Mouse (Mus musculus): Measurements from ENCODE around the gene Asnsd1.
"Not testable (repeated sequence)": the region's sequence is repeated elsewhere in the genome, so short reads cannot be mapped to it uniquely, and the experiment has no call there.

DNA sequence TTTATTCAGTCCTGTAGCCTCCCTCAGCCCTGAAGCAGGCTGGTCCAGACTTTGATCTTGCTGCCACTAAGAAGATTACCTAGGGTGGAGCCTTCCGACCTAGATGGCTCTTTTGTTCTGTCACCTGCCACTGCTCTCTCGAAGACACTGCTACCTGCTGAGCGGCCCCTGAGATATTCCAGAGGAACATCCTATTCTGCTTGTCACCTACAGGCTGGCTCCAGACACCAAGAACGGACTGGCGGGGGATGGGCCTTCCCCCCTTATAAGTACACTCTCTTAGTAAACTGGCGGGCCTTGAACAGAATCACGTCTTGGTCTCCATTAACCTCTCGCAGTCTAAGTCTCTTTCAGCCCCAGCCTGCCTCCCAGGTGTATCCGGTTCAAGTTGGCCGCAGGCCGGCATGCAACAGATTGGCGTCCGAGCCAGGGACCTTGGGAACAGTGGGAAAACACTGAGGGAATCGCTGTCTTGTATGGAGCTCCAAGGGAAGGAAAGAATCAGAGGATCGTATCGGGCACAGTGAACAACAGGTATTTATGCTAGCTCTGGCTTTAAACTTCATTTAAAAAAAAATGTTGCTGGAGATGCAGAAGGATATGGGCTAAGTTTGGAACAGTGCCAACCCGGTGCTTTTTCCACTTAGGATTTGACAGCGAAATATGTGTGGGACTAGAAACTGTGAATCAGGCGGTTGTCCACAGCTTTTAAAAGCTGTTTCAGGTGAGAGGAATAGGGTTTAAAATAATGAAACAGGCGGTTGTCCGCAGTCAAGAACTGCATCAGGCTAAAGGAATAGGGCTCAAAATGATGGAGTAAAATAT is 41.6 kb upstream of the Asnsd1 start:
- TF ChIP-seq CTCF (IDR thresholded peaks at IDR 0.05; ENCODE audit: low read depth, low read length); POLR2A (IDR thresholded peaks at IDR 0.05; ENCODE audit: insufficient read depth, low read length): not testable (repeated sequence)
